Mouse (Mus musculus): ENCODE results near the gene Vdr. TPM values are rescaled to one million over a fixed set of nuclear protein-coding genes. Genes with fewer than 3 reads are reported as not detected.

Gene Vdr
- total RNA-seq (2021) (1 to 10 TPM; 1.1 to 2.0 TPM), polyA plus RNA-seq (2012; rRNA removed) (2.3 and 2.7 TPM in 2 replicates)
- long read RNA-seq: 0 reads

GRCm38 (mm10) chr15:97910530-97910929, at the start of gene Vdr:
TSS of gene Vdr (minus strand) at chr15:97910630.
- H3K79me2 ChIP-seq (replicated peaks; ENCODE audit: control insufficient read depth, insufficient read depth, low read length): no peaks in the 10 kb centered on the region
- no peak within 1 kb of the TSS for H3K27ac ChIP-seq
- peaks cover 1% of the 10 kb centered on the region; the same call in 1 of the 2 replicates for H3K27me3 ChIP-seq (ENCODE audit: control insufficient read depth, insufficient read depth, low read length)
- TF ChIP-seq POLR2A (IDR thresholded peaks at IDR 0.05; ENCODE audit: insufficient read depth, low read depth, low read length) (no peak), EP300 (IDR thresholded peaks at IDR 0.05; ENCODE audit: insufficient read depth, low read depth, low read length) (no peak), CTCF (IDR thresholded peaks at IDR 0.05) (no peak)
- no peak for DNase-seq
- no peak within 1 kb of the TSS for H3K4me3 ChIP-seq
- 98% methylated on average over 2 of the region's 2 CpGs for WGBS
- no peak within 1 kb of the TSS for H3K9ac ChIP-seq (ENCODE audit: low read depth, low read length)
- H3K4me1 ChIP-seq (ENCODE audit: control insufficient read depth, insufficient read depth, low read length): peaks cover 6% of the 10 kb centered on the region
- H3K36me3 ChIP-seq (ENCODE audit: control insufficient read depth, insufficient read depth, low read length): no peaks in the 10 kb centered on the region
- intact Hi-C loops (cut with DNase I): no loop called here

GRCm38 (mm10) chr15:97956416-97956815, 46.0 kb upstream of the Vdr start:
- intact Hi-C loops (cut with DNase I): no loop called here
- Histone ChIP-seq H3K9ac (ENCODE audit: low read depth, low read length) (no peak overlapping the region), H3K36me3 (ENCODE audit: control insufficient read depth, insufficient read depth, low read length) (no peaks in the 10 kb centered on the region), H3K79me2 (replicated peaks; ENCODE audit: control insufficient read depth, insufficient read depth, low read length) (no peaks in the 10 kb centered on the region), H3K4me1 (ENCODE audit: control insufficient read depth, insufficient read depth, low read length) (no peaks in the 10 kb centered on the region; the same call in 1 of the 2 replicates), H3K27me3 (ENCODE audit: control insufficient read depth, insufficient read depth, low read length) (no peaks in the 10 kb centered on the region), H3K4me3 (no peak overlapping the region), H3K27ac (no peak overlapping the region)
- DNase-seq: no peak
- TF ChIP-seq CTCF (IDR thresholded peaks at IDR 0.05) (no peak), POLR2A (IDR thresholded peaks at IDR 0.05; ENCODE audit: insufficient read depth, low read depth, low read length) (no peak), EP300 (IDR thresholded peaks at IDR 0.05; ENCODE audit: insufficient read depth, low read depth, low read length) (no peak)
- WGBS: 71% methylated on average over 11 of the region's 11 CpGs

- Histone ChIP-seq H3K79me2 (replicated peaks; ENCODE audit: control insufficient read depth, insufficient read depth, low read length) (no peaks in the 10 kb centered on the region), H3K4me1 (ENCODE audit: control insufficient read depth, insufficient read depth, low read length) (no peaks in the 10 kb centered on the region; the same call in 1 of the 2 replicates), H3K9ac (ENCODE audit: low read depth, low read length) (no peak overlapping the region), H3K27me3 (ENCODE audit: control insufficient read depth, insufficient read depth, low read length) (no peaks in the 10 kb centered on the region), H3K4me3 (no peak overlapping the region), H3K27ac (no peak overlapping the region), H3K36me3 (ENCODE audit: control insufficient read depth, insufficient read depth, low read length) (no peaks in the 10 kb centered on the region)
- intact Hi-C loops (cut with DNase I): no loop called here
- TF ChIP-seq POLR2A (IDR thresholded peaks at IDR 0.05; ENCODE audit: insufficient read depth, low read depth, low read length) (no peak), CTCF (IDR thresholded peaks at IDR 0.05) (no peak), EP300 (IDR thresholded peaks at IDR 0.05; ENCODE audit: insufficient read depth, low read depth, low read length) (no peak)
- WGBS: 41% methylated on average over 4 of the region's 4 CpGs
- DNase-seq: no peak
Measured at GRCm38 (mm10) chr15:97955742-97956141, 45.3 kb upstream of the Vdr start.

- no peaks in the 10 kb centered on the region for H3K79me2 ChIP-seq (replicated peaks; ENCODE audit: control insufficient read depth, insufficient read depth, low read length)
- TF ChIP-seq POLR2A (IDR thresholded peaks at IDR 0.05; ENCODE audit: insufficient read depth, low read depth, low read length) (no peak), EP300 (IDR thresholded peaks at IDR 0.05; ENCODE audit: insufficient read depth, low read depth, low read length) (no peak), CTCF (IDR thresholded peaks at IDR 0.05) (no peak)
- no peaks in the 10 kb centered on the region for H3K36me3 ChIP-seq (ENCODE audit: control insufficient read depth, insufficient read depth, low read length)
- no peak overlapping the region for H3K27ac ChIP-seq
- intact Hi-C loops (cut with DNase I): no loop called here
- H3K4me1 ChIP-seq (ENCODE audit: control insufficient read depth, insufficient read depth, low read length): no peaks in the 10 kb centered on the region; the same call in 1 of the 2 replicates
- no peak for DNase-seq
- no peaks in the 10 kb centered on the region for H3K27me3 ChIP-seq (ENCODE audit: control insufficient read depth, insufficient read depth, low read length)
- WGBS: 23% methylated on average over 1 of the region's 1 CpGs
- H3K4me3 ChIP-seq: no peak overlapping the region
- no peak overlapping the region for H3K9ac ChIP-seq (ENCODE audit: low read depth, low read length)
Measured at GRCm38 (mm10) chr15:97955286-97955685, 44.9 kb upstream of the Vdr start.

- H3K27me3 ChIP-seq (ENCODE audit: control insufficient read depth, insufficient read depth, low read length): no peaks in the 10 kb centered on the region
- TF ChIP-seq CTCF (IDR thresholded peaks at IDR 0.05): no peak
- no peak for TF ChIP-seq POLR2A (IDR thresholded peaks at IDR 0.05; ENCODE audit: insufficient read depth, low read depth, low read length)
- no peak for TF ChIP-seq EP300 (IDR thresholded peaks at IDR 0.05; ENCODE audit: insufficient read depth, low read depth, low read length)
- H3K4me1 ChIP-seq (ENCODE audit: control insufficient read depth, insufficient read depth, low read length): no peaks in the 10 kb centered on the region; the same call in 1 of the 2 replicates
- 77% methylated on average over 8 of the region's 8 CpGs for WGBS
- intact Hi-C loops (cut with DNase I): loop anchor here (5.0 kb wide), 4 partner anchors 82 to 237 kb away; no protein-coding TSS in a partner anchor
- no peak for DNase-seq
- H3K9ac ChIP-seq (ENCODE audit: low read depth, low read length): no peak overlapping the region
- H3K36me3 ChIP-seq (ENCODE audit: control insufficient read depth, insufficient read depth, low read length): no peaks in the 10 kb centered on the region
- H3K79me2 ChIP-seq (replicated peaks; ENCODE audit: control insufficient read depth, insufficient read depth, low read length): no peaks in the 10 kb centered on the region
- H3K27ac ChIP-seq: no peak overlapping the region
- no peak overlapping the region for H3K4me3 ChIP-seq
Measured at GRCm38 (mm10) chr15:97954671-97955070, 44.2 kb upstream of the Vdr start.

GRCm38 (mm10) chr15:97952889-97953189, 42.4 kb upstream of the Vdr start:
- DNase-seq: no peak
- H3K79me2 ChIP-seq (replicated peaks; ENCODE audit: control insufficient read depth, insufficient read depth, low read length): no peaks in the 10 kb centered on the region
- TF ChIP-seq CTCF (IDR thresholded peaks at IDR 0.05) (no peak), POLR2A (IDR thresholded peaks at IDR 0.05; ENCODE audit: insufficient read depth, low read depth, low read length) (no peak), EP300 (IDR thresholded peaks at IDR 0.05; ENCODE audit: insufficient read depth, low read depth, low read length) (no peak)
- intact Hi-C loops (cut with DNase I): loop anchor here (1.0 to 5.0 kb wide), 5 partner anchors 81 to 236 kb away; no protein-coding TSS in a partner anchor
- no peaks in the 10 kb centered on the region for H3K27me3 ChIP-seq (ENCODE audit: control insufficient read depth, insufficient read depth, low read length)
- H3K4me3 ChIP-seq: no peak overlapping the region
- H3K27ac ChIP-seq: no peak overlapping the region
- no peaks in the 10 kb centered on the region for H3K36me3 ChIP-seq (ENCODE audit: control insufficient read depth, insufficient read depth, low read length)
- no peaks in the 10 kb centered on the region; the same call in 1 of the 2 replicates for H3K4me1 ChIP-seq (ENCODE audit: control insufficient read depth, insufficient read depth, low read length)
- WGBS: 51% methylated on average over 4 of the region's 4 CpGs
- H3K9ac ChIP-seq (ENCODE audit: low read depth, low read length): no peak overlapping the region

All from heart, adult 2 months (tissue).